Comparison of ENCODE assay signal across 17 mouse cellular contexts in the genomic region with DNA sequence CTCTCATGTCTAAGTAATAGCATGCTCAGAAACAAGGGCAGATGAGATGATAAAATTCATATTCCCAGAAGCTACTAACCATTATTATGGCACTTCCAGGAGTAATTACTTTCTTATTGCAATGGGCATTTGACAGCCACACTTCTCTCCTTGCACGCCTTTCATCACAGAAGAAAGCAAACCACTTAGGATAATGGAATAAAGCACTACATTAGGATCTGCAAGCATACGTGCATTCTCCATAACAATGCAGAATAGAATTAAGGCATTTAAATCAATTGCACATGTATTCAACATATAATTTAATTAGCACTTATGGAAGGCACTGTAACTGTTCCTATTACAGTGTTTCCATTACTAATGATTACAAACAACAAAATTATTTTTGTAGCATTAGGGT.
DNase-seq lines count a peak whose midpoint lies in the region; ATAC-seq and TF ChIP-seq lines count a peak whose summit lies in the region.
"Had no signal": no experiment of that assay in that cellular context is flagged by ENCODE, and none has a peak within 500 bp of the region (broad histone marks: within the 10 kb centered on the region; RNA-seq: fewer than 3 reads in every experiment).

No protein-coding gene starts in this region.

- no peaks in the 10 kb centered on the region for H3K36me3 ChIP-seq in forebrain, embryonic 14.5 days (ENCODE audit: control insufficient read depth, insufficient read depth, low read length)
- H3K36me3 ChIP-seq in forebrain, embryonic 12.5 days (replicated peaks): no peaks in the 10 kb centered on the region
- no peaks in the 10 kb centered on the region for H3K36me3 ChIP-seq in neural tube, embryonic 14.5 days (ENCODE audit: control insufficient read depth, insufficient read depth, low read length)
- H3K36me3 ChIP-seq in kidney, adult 2 months (ENCODE audit: control insufficient read depth, insufficient read depth, low read length): no peaks in the 10 kb centered on the region
- H3K36me3 ChIP-seq: embryonic facial prominence, embryonic 10.5 days; embryonic facial prominence, embryonic 12.5 days; forebrain, embryonic 15.5 days had no signal

- no peak overlapping the region for H3K27ac ChIP-seq in forebrain, embryonic 14.5 days (ENCODE audit: low read depth, low read length)
- H3K27ac ChIP-seq in forebrain, embryonic 12.5 days: no peak overlapping the region
- H3K27ac ChIP-seq in neural tube, embryonic 14.5 days (ENCODE audit: low read depth, low read length): no peak overlapping the region
- H3K27ac ChIP-seq in kidney, adult 2 months (ENCODE audit: insufficient read depth, low read depth, low read length): no peak overlapping the region
- H3K27ac ChIP-seq: embryonic facial prominence, embryonic 10.5 days; embryonic facial prominence, embryonic 12.5 days; forebrain, embryonic 15.5 days had no signal

- peak; percentile 4 for DNase-seq in forebrain, embryonic 14.5 days (ENCODE audit: low spot score)
- no peak for DNase-seq in neural tube, embryonic 10.5 days (ENCODE audit: extremely low spot score, low spot score)
- DNase-seq in kidney, adult 2 months: no peak
- DNase-seq: adrenal gland, adult 2 months; adrenal gland, postnatal 10 days; adrenal gland, postnatal 25 days; cerebellum, adult 11-12 months; cerebellum, adult 2 months; cerebellum, adult 9-10 months; cerebellum, postnatal 10 days; cerebellum, postnatal 25 days; forebrain, postnatal 0 days had no signal

- no peak for TF ChIP-seq CTCF in kidney, adult 2 months (conservative IDR thresholded peaks at IDR 0.05; ENCODE audit: insufficient read depth, insufficient read length, low read depth, low read length)

- no peak overlapping the region for H3K4me3 ChIP-seq in forebrain, embryonic 14.5 days (ENCODE audit: low read depth, low read length)
- no peak overlapping the region for H3K4me3 ChIP-seq in forebrain, embryonic 12.5 days (replicated peaks)
- no peak overlapping the region for H3K4me3 ChIP-seq in neural tube, embryonic 14.5 days (ENCODE audit: low read depth, low read length)
- H3K4me3 ChIP-seq in kidney, adult 2 months (ENCODE audit: insufficient read depth, low read depth, low read length): no peak overlapping the region
- H3K4me3 ChIP-seq: embryonic facial prominence, embryonic 10.5 days; embryonic facial prominence, embryonic 12.5 days; forebrain, embryonic 15.5 days had no signal

- WGBS in forebrain, embryonic 14.5 days: 69% methylated on average over 2 of the region's 2 CpGs
- WGBS in forebrain, embryonic 12.5 days: 77% methylated on average over 2 of the region's 2 CpGs
- WGBS in neural tube, embryonic 14.5 days: 56% methylated on average over 2 of the region's 2 CpGs
- 87% methylated on average over 2 of the region's 2 CpGs for WGBS in kidney, adult 2 months

- H3K27me3 ChIP-seq in forebrain, embryonic 14.5 days (replicated peaks; ENCODE audit: control insufficient read depth, insufficient read depth, low read length): no peaks in the 10 kb centered on the region
- H3K27me3 ChIP-seq in forebrain, embryonic 12.5 days: no peaks in the 10 kb centered on the region
- no peaks in the 10 kb centered on the region for H3K27me3 ChIP-seq in neural tube, embryonic 14.5 days (ENCODE audit: control insufficient read depth, insufficient read depth, low read length)
- no peaks in the 10 kb centered on the region for H3K27me3 ChIP-seq in kidney, adult 2 months (replicated peaks; ENCODE audit: control insufficient read depth, insufficient read depth, low read length)
- H3K27me3 ChIP-seq: embryonic facial prominence, embryonic 12.5 days; forebrain, embryonic 15.5 days had no signal

- no peak for ATAC-seq in forebrain, embryonic 14.5 days
- no peak for ATAC-seq in forebrain, embryonic 12.5 days (ENCODE audit: low FRiP score)
- ATAC-seq in neural tube, embryonic 14.5 days (ENCODE audit: low read depth): peak; percentile 65; the same call in 1 of the 2 replicates
- ATAC-seq: forebrain, embryonic 15.5 days; forebrain, postnatal 0 days had no signal

- H3K4me1 ChIP-seq in forebrain, embryonic 14.5 days (ENCODE audit: control insufficient read depth, insufficient read depth, low read length): no peaks in the 10 kb centered on the region
- H3K4me1 ChIP-seq in forebrain, embryonic 12.5 days: no peaks in the 10 kb centered on the region
- no peaks in the 10 kb centered on the region for H3K4me1 ChIP-seq in neural tube, embryonic 14.5 days (ENCODE audit: control insufficient read depth, insufficient read depth, low read length)
- no peaks in the 10 kb centered on the region for H3K4me1 ChIP-seq in kidney, adult 2 months (ENCODE audit: control insufficient read depth, insufficient read depth, low read length)
- H3K4me1 ChIP-seq: embryonic facial prominence, embryonic 10.5 days; embryonic facial prominence, embryonic 12.5 days; forebrain, embryonic 15.5 days had no signal

- H3K4me2 ChIP-seq in forebrain, embryonic 14.5 days (ENCODE audit: low read length): no peak overlapping the region
- H3K4me2 ChIP-seq in forebrain, embryonic 12.5 days: no peak overlapping the region
- no peak overlapping the region for H3K4me2 ChIP-seq in neural tube, embryonic 14.5 days (ENCODE audit: low read depth, low read length)
- H3K4me2 ChIP-seq: embryonic facial prominence, embryonic 12.5 days; forebrain, embryonic 15.5 days had no signal

- no peak overlapping the region for H3K9ac ChIP-seq in forebrain, embryonic 14.5 days (ENCODE audit: low read length)
- no peak overlapping the region for H3K9ac ChIP-seq in forebrain, embryonic 12.5 days
- H3K9ac ChIP-seq in neural tube, embryonic 14.5 days (replicated peaks; ENCODE audit: low read depth, low read length): no peak overlapping the region
- H3K9ac ChIP-seq: embryonic facial prominence, embryonic 12.5 days; forebrain, embryonic 15.5 days; forebrain, postnatal 0 days had no signal

- TF ChIP-seq POLR2A in kidney, adult 2 months (IDR thresholded peaks at IDR 0.05; ENCODE audit: low read depth, low read length): no peak

- H3K9me3 ChIP-seq in forebrain, embryonic 14.5 days (replicated peaks; ENCODE audit: control insufficient read depth, low read length): no peaks in the 10 kb centered on the region
- no peaks in the 10 kb centered on the region for H3K9me3 ChIP-seq in forebrain, embryonic 12.5 days
- no peaks in the 10 kb centered on the region for H3K9me3 ChIP-seq in neural tube, embryonic 14.5 days (ENCODE audit: control insufficient read depth, low read length)
- H3K9me3 ChIP-seq: embryonic facial prominence, embryonic 10.5 days; embryonic facial prominence, embryonic 12.5 days; forebrain, embryonic 15.5 days had no signal
